Mouse (Mus musculus): ENCODE measurements around the gene Xylt2. TPM values are rescaled to one million over a fixed set of nuclear protein-coding genes. Genes with fewer than 3 reads are reported as not detected.

Xylt2 gene
- total RNA-seq, 2 experiments from 2014 or later: 2.5 to 2.9 TPM

- ATAC-seq (replicated peaks; ENCODE audit: low FRiP score, poor library complexity, severe bottlenecking): no peak
Observed at GRCm38 (mm10) chr11:94621458-94621852, 55.9 kb downstream of the Xylt2 start.

DNA sequence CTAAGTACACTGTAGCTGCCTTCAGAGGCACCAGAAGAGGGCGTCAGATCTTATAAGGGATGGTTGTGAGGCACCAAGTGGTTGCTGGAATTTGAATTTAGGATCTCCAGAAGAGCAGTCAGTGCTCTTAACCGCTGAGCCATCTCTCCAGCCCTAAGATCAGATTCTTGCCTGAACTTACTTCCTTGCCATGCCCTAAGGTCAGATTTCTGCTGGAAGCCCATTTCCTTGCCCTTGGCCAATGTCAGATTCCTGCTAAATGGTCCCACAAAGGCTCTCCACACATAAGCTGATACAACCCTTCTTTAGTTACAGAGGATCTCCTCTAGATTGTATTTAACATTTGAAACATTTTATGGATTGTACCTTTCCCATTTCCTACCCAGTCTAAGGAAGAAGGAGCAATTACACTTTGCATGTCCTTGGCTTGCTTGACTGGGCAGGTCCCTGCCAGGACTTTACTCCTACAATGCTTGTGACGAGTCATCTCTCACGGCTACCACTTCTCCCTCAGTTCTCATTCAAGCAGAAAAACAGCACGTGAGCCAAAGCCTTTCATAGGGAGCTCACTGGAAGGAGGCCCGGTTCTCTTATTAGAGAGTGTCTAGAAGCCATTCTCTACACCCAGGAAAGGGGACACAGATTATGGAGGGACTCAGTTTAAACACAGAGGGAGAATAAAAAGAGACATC lies 56.4 kb downstream of the Xylt2 start:
- no peak for ATAC-seq (replicated peaks; ENCODE audit: low FRiP score, poor library complexity, severe bottlenecking)

GRCm38 (mm10) chr11:94617646-94618045 lies 59.7 kb downstream of the Xylt2 start:
- ATAC-seq (replicated peaks; ENCODE audit: low FRiP score, poor library complexity, severe bottlenecking): no peak

DNA sequence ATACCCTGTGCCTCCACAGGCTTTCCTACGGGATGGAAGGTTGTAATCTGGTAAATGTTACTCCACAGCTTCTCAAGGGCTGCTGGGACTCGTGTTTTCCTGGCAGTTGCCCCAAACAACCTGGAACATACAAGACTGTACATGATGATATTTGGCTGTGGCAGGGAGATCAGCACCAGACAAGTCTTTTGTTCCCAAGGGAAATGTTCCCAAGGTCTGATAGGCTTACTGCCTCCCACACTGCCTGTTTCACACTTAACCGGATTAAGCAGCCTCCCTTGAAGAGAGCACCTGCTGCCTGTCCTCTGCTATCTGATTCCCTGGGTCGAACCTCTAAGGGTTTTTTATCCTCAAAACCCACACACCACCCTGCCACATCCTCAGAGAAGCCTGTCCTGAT lies 61.8 kb downstream of the Xylt2 start:
- ATAC-seq (replicated peaks; ENCODE audit: low FRiP score, poor library complexity, severe bottlenecking): no peak

DNA sequence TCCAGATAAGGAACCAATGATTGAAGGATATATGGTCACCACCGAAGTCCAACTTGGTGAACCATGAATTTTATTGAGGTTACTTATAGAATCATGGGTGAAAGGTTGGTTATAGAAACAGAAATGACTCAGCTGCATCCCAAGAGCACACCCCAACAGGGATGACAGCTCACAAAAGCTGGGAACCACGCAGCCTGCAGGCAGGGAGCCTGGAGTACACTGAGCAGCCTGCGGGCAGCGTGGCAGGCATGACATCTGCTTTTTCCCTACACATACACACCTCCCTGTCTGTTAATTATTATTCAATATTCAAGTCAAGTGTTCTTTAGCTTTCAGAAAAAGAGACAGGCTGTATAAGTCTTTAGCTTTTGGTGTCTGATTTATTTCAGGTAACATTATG lies 62.7 kb downstream of the Xylt2 start:
- ATAC-seq (replicated peaks; ENCODE audit: low FRiP score, poor library complexity, severe bottlenecking): no peak

Other genes with a start within 250 kb of the Xylt2 start
- gene Cacna1g, start 203.3 kb downstream of the Xylt2 start, total RNA-seq (2015; ENCODE audit: low replicate concordance): 208 and 236 TPM in 2 replicates
- 142 TPM in 2 replicates for gene Cacna1g, start 203.3 kb downstream of the Xylt2 start, total RNA-seq (2017; ENCODE audit: low replicate concordance)
- gene Spata20, start 191.3 kb downstream of the Xylt2 start, total RNA-seq (2015; ENCODE audit: low replicate concordance): not detected in 2 replicates
- not detected in 2 replicates for gene Spata20, start 191.3 kb downstream of the Xylt2 start, total RNA-seq (2017; ENCODE audit: low replicate concordance)
- gene Epn3, start 177.5 kb downstream of the Xylt2 start, total RNA-seq (2015; ENCODE audit: low replicate concordance): not detected in 2 replicates
- not detected in 2 replicates for gene Epn3, start 177.5 kb downstream of the Xylt2 start, total RNA-seq (2017; ENCODE audit: low replicate concordance)
- not detected in 2 replicates for gene Mycbpap, start 155.8 kb downstream of the Xylt2 start, total RNA-seq (2015; ENCODE audit: low replicate concordance)
- gene Mycbpap, start 155.8 kb downstream of the Xylt2 start, total RNA-seq (2017; ENCODE audit: low replicate concordance): not detected in 2 replicates
- gene Rsad1, start 128.3 kb downstream of the Xylt2 start, total RNA-seq (2015; ENCODE audit: low replicate concordance): 0.84 TPM in 1 of 2 replicates, not detected in the other
- 0.23 and 0.26 TPM in 2 replicates for gene Rsad1, start 128.3 kb downstream of the Xylt2 start, total RNA-seq (2017; ENCODE audit: low replicate concordance)
- gene Chad, start 112.5 kb downstream of the Xylt2 start, total RNA-seq (2015; ENCODE audit: low replicate concordance): not detected in 2 replicates
- not detected in 2 replicates for gene Chad, start 112.5 kb downstream of the Xylt2 start, total RNA-seq (2017; ENCODE audit: low replicate concordance)
- gene Acsf2, start 75.6 kb downstream of the Xylt2 start, total RNA-seq (2015; ENCODE audit: low replicate concordance): 4.2 and 9.7 TPM in 2 replicates
- gene Acsf2, start 75.6 kb downstream of the Xylt2 start, total RNA-seq (2017; ENCODE audit: low replicate concordance): 2.3 and 2.5 TPM in 2 replicates
- 11.3 and 20.2 TPM in 2 replicates for gene Lrrc59, start 47.7 kb downstream of the Xylt2 start, total RNA-seq (2015; ENCODE audit: low replicate concordance)
- 15.8 and 16.4 TPM in 2 replicates for gene Lrrc59, start 47.7 kb downstream of the Xylt2 start, total RNA-seq (2017; ENCODE audit: low replicate concordance)
- 16.8 and 20.9 TPM in 2 replicates for gene Mrpl27, start 23.7 kb downstream of the Xylt2 start, total RNA-seq (2015; ENCODE audit: low replicate concordance)
- gene Mrpl27, start 23.7 kb downstream of the Xylt2 start, total RNA-seq (2017; ENCODE audit: low replicate concordance): 24.5 and 27.2 TPM in 2 replicates
- 3.4 and 15.9 TPM in 2 replicates for gene Eme1, start 23.6 kb downstream of the Xylt2 start, total RNA-seq (2015; ENCODE audit: low replicate concordance)
- gene Eme1, start 23.6 kb downstream of the Xylt2 start, total RNA-seq (2017; ENCODE audit: low replicate concordance): 29.4 and 34.9 TPM in 2 replicates
- not detected in 2 replicates for gene Gm11541, start 27.0 kb upstream of the Xylt2 start, total RNA-seq (2015; ENCODE audit: low replicate concordance)
- gene Gm11541, start 27.0 kb upstream of the Xylt2 start, total RNA-seq (2017; ENCODE audit: low replicate concordance): not detected in 2 replicates
- gene Cdc34b, start 64.3 kb upstream of the Xylt2 start, total RNA-seq (2015; ENCODE audit: low replicate concordance): not detected in 2 replicates
- gene Cdc34b, start 64.3 kb upstream of the Xylt2 start, total RNA-seq (2017; ENCODE audit: low replicate concordance): 0.15 TPM in 1 of 2 replicates, not detected in the other
- gene Tmem92, start 105.2 kb upstream of the Xylt2 start, total RNA-seq (2015; ENCODE audit: low replicate concordance): not detected in 2 replicates
- not detected in 2 replicates for gene Tmem92, start 105.2 kb upstream of the Xylt2 start, total RNA-seq (2017; ENCODE audit: low replicate concordance)

Measured in erythroid progenitor cell, adult 5-6 weeks (primary cell).